Mouse (Mus musculus): Measurements from ENCODE around the gene Rnf43. TPM values are rescaled to one million over a fixed set of nuclear protein-coding genes. Genes with fewer than 3 reads are reported as not detected.

Gene Rnf43
- polyA plus RNA-seq, 1 experiment from 2014 or later: 1.9 TPM

DNA sequence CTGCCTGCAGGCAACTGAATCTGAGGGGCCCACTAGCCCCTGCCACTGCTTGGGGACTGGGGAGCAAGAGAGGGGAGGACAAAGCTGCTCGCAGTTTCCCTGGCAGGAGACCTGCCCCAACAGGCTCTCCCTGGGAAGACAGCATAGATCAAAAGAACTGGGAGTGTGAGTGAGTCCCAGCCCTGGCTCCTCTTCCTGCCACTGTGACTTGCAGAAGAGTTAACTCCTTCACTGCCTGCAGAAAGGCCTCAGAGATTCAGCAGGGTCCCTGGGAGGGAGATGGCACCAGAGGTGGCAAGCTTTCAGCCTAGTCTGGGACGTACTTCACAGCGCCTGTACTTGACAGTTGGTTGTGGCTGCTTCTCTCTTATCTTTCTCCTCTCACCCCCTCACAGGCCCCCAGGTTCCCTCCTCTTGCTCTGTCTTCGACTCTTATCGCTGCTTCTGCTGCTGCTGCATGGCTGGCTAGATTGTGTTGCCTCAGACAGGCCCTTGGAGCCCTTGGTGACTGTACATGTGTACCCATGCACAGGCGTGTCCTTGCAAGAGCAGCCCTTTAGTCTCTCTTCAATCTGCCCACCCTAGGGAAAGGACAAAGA lies 63.5 kb downstream of the Rnf43 start:
- no peaks in the 10 kb centered on the region for H3K36me3 ChIP-seq
- DNase-seq (ENCODE audit: low spot score): peak; percentile 56
- peak overlapping the region; percentile 74 for H3K27ac ChIP-seq
- H3K4me1 ChIP-seq: peaks cover 23% of the 10 kb centered on the region
- no peaks in the 10 kb centered on the region for H3K27me3 ChIP-seq (ENCODE audit: low read depth, poor library complexity, severe bottlenecking)
- H3K9me3 ChIP-seq (replicated peaks): no peaks in the 10 kb centered on the region
- 11% methylated on average over 6 of the region's 6 CpGs for WGBS
- peak overlapping the region; percentile 11; the same call in 1 of the 2 replicates for H3K4me3 ChIP-seq

DNA sequence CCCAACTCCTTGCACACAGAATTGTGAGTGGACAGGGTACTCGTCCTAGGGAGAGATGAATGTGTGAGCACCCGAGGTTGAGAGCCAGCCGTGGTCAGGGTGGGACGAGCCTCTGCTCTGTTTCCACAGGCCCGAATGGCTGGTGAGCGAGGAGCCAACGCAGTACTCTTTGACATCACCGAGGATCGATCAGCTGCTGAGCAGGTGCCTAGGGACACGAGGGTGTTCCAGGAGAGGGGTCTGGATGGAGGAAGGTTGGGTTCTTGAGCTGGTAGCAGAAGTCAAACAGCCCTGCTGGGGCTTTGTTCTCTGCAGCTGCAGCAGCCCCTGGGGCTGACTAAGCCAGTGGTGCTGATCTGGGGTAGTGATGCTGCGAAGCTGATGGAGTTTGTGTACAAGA lies 64.5 kb downstream of the Rnf43 start:
- Histone ChIP-seq H3K36me3 (no peaks in the 10 kb centered on the region), H3K9me3 (replicated peaks) (no peaks in the 10 kb centered on the region), H3K27me3 (ENCODE audit: low read depth, poor library complexity, severe bottlenecking) (no peaks in the 10 kb centered on the region), H3K27ac (peak overlapping the region; percentile 74), H3K4me1 (peaks cover 23% of the 10 kb centered on the region), H3K4me3 (no peak overlapping the region)
- 66% methylated on average over 11 of the region's 11 CpGs for WGBS
- no peak for DNase-seq (ENCODE audit: low spot score)

GRCm38 (mm10) chr11:87727471-87727870 lies 64.9 kb downstream of the Rnf43 start:
- H3K27ac ChIP-seq: peak overlapping the region; percentile 74
- no peak for DNase-seq (ENCODE audit: low spot score)

DNA sequence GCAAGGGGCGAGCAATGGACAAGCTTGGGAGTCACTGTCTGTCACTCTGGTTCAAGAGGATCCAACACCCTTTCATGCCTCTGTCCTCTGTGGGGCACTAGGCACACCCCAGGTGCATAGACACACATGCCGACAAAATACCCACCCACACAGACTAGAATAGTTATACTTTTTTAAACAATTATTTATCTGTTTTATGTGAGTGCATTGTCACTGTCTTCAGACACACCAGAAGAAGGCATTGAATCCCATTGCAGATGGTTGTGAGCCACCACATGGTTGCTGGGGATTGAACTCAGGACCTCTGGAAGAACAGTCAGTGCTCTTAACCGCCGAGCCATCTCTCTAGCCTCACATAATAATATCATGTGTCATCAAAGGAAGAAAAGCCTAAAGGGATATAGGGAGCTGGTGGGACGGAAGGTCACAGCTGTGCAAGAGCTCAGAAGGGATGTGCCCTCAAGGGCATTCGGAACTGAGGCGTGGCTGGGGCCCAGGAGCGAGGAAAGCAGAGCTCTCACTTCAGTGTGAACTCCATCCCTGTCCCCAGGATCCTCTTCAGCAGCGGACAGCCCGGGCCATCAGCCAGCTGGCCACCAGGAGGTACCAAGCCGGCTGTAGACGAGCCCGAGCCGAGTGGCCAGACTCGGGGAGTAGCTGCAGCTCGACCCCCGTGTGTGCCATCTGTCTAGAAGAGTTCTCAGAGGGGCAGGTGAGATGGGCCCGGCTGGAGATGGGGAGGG lies 66.5 kb downstream of the Rnf43 start:
- Histone ChIP-seq H3K36me3 (no peaks in the 10 kb centered on the region), H3K4me3 (no peak overlapping the region), H3K4me1 (peaks cover 27% of the 10 kb centered on the region), H3K27me3 (ENCODE audit: low read depth, poor library complexity, severe bottlenecking) (no peaks in the 10 kb centered on the region), H3K27ac (no peak overlapping the region), H3K9me3 (replicated peaks) (no peaks in the 10 kb centered on the region)
- DNase-seq (ENCODE audit: low spot score): no peak
- WGBS: 42% methylated on average over 18 of the region's 18 CpGs

More at GRCm38 (mm10) chr11:87727471-87727870, 64.9 kb downstream of the Rnf43 start:
- 59% methylated on average over 4 of the region's 4 CpGs for WGBS
- H3K9me3 ChIP-seq (replicated peaks): no peaks in the 10 kb centered on the region
- H3K4me1 ChIP-seq: peaks cover 23% of the 10 kb centered on the region
- H3K4me3 ChIP-seq: no peak overlapping the region
- H3K36me3 ChIP-seq: no peaks in the 10 kb centered on the region
- no peaks in the 10 kb centered on the region for H3K27me3 ChIP-seq (ENCODE audit: low read depth, poor library complexity, severe bottlenecking)

DNA sequence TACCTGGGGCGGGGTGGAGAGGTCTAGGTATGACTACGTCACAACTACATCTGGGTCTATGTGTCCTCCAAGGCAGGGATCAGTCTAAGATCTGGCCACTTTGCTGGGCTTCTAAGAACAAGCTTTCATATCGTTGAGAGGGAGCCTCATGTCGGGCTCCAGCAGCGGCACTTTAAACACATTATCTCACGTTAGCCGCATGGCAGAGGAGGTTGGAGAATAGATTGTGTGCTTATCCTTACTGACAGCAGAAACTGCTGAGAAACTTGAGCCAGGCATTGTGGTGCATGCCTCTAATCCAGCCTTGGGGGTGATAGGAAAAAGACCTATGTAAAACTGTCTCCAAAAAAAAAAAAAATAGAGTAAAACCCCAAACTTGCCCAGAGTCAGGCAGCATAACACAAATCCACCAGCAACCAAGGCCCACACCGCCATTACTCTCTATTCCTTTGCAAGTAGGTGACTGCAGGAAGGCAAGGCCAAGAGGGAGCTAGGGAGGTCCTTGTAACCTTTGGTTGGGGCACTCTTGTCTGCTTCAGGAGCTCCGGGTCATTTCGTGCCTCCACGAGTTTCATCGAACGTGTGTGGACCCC lies 67.2 kb downstream of the Rnf43 start:
- Histone ChIP-seq H3K4me3 (no peak overlapping the region), H3K36me3 (no peaks in the 10 kb centered on the region), H3K9me3 (replicated peaks) (no peaks in the 10 kb centered on the region), H3K27ac (no peak overlapping the region), H3K27me3 (ENCODE audit: low read depth, poor library complexity, severe bottlenecking) (no peaks in the 10 kb centered on the region), H3K4me1 (peaks cover 34% of the 10 kb centered on the region)
- 80% methylated on average over 13 of the region's 13 CpGs for WGBS
- no peak for DNase-seq (ENCODE audit: low spot score)

DNA sequence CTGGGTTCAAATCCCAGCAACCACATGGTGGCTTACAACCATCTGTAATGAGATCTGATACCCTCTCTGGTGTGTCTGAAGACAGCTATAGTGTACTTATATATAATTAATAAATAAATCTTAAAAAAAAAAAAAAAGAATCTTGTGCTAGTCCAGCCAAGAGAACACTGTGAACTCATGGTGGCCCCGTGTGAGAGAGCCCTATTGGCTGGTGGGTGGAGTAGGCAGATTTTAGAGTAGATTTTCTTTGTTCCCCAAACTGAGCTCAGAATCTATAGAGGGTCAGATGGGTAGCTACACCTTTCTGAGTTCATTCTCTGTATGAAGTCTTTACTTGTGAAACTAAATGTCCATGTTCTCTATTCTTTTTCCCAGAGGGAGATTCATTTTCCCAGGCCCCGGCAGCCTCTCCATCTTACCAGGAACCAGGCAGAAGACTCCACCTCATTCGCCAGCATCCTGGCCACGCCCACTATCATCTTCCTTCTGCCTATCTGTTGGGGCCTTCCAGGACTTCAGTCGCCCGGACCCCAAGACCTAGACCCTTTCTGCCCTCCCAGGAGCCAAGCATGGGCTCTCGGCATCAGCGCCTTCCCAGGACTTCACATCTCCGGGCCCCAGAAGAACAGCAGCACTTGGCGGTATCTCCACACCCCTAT lies 68.3 kb downstream of the Rnf43 start:
- H3K9me3 ChIP-seq (replicated peaks): no peaks in the 10 kb centered on the region
- H3K27ac ChIP-seq: 0 out of 2 replicates have a peak overlapping the region, but pooled peaks have one; percentile 16
- H3K36me3 ChIP-seq: no peaks in the 10 kb centered on the region
- WGBS: 77% methylated on average over 10 of the region's 10 CpGs
- H3K4me3 ChIP-seq: no peak overlapping the region
- no peaks in the 10 kb centered on the region for H3K27me3 ChIP-seq (ENCODE audit: low read depth, poor library complexity, severe bottlenecking)
- peaks cover 26% of the 10 kb centered on the region for H3K4me1 ChIP-seq
- no peak for DNase-seq (ENCODE audit: low spot score)

DNA sequence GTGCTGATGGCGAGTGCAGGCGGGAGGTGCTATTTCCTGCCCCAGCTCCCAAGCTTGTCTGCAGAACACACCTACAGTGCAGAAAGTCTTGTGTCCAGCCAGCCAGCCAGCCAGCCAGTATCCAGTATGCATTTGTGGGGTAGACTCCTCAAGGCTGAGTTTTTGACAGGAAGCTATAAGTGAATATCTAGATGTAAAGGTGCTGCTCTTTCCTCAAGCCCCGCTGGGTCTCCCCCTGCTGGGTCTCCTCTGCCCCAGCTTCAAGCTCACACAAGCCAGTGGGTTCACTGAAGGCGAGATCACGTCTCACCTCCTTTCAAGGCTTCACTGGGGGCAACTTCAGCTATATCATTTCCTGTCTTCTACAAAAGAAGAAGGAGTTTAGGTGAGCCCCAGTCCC lies 71.8 kb downstream of the Rnf43 start:
- Histone ChIP-seq H3K9me3 (replicated peaks) (no peaks in the 10 kb centered on the region), H3K4me1 (peaks cover 24% of the 10 kb centered on the region), H3K27me3 (ENCODE audit: low read depth, poor library complexity, severe bottlenecking) (no peaks in the 10 kb centered on the region), H3K36me3 (peaks cover 2% of the 10 kb centered on the region), H3K4me3 (peak overlapping the region; percentile 23; the same call in 1 of the 2 replicates), H3K27ac (peak overlapping the region; percentile 76)
- WGBS: 66% methylated on average over 5 of the region's 5 CpGs
- no peak for DNase-seq (ENCODE audit: low spot score)

GRCm38 (mm10) chr11:87735691-87736090 lies 73.2 kb downstream of the Rnf43 start:
- Histone ChIP-seq H3K36me3 (peaks cover 15% of the 10 kb centered on the region), H3K4me1 (peaks cover 24% of the 10 kb centered on the region), H3K9me3 (replicated peaks) (no peaks in the 10 kb centered on the region), H3K27me3 (ENCODE audit: low read depth, poor library complexity, severe bottlenecking) (no peaks in the 10 kb centered on the region), H3K27ac (no peak overlapping the region), H3K4me3 (no peak overlapping the region)
- WGBS: 70% methylated on average over 6 of the region's 6 CpGs
- no peak for DNase-seq (ENCODE audit: low spot score)

DNA sequence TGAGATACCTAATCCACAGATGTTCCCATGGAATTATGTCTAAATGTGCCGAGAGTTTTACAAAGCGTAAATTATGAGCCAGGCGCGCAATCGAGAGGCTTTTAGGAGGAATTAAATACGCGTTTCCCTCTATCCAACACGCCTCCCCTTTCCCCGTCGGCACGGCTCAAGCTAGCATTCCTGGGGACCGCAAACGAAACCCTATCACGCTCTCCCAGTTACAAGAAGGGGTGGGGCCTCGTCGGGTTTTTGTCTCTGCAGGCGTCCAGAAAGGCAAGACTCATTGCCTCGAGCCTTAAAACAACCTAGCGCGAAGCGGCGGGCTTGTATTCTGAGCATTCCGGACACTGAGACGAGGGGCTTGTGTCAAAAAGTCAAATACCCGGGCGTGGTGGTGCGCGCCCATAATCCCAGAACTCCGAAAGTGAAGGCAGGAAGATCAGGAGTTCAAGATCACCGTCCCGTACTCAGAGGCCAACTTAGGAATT lies 74.2 kb downstream of the Rnf43 start:
- Histone ChIP-seq H3K9me3 (replicated peaks) (no peaks in the 10 kb centered on the region), H3K27me3 (ENCODE audit: low read depth, poor library complexity, severe bottlenecking) (no peaks in the 10 kb centered on the region), H3K36me3 (peaks cover 25% of the 10 kb centered on the region), H3K4me3 (peak overlapping the region; percentile 90), H3K4me1 (peaks cover 24% of the 10 kb centered on the region), H3K27ac (peak overlapping the region; percentile 92)
- DNase-seq (ENCODE audit: low spot score): peak; percentile 75
- WGBS: 4% methylated on average over 31 of the region's 31 CpGs

DNA sequence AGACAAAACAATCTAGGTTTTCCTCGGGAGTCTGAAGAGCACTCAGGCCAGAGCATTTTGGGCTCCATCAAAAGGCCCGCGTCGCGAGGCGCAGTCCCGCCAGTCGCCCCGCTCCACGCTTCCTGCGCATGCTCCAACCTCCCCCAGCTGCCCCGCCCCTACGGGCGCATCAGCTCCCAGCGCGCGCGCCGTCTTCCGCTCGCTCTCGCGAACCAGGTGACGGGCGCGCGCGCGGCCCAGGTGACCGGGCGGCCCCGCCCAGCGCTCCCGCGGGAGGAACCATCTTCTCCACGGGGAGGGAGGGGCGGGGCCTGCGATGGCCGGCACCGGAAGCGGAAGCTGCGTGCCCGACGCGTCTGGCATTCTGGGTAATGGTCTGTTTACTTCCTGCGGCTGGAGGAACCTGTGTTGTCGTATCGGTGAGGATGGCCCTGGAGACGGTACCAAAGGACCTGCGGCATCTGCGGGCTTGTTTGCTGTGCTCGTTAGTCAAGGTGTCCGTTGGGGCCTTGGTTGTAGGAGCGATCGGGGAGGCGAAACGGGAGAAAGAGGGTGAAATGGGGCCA lies 74.7 kb downstream of the Rnf43 start, which contains the start of gene Supt4a:
Supt4a (plus strand) TSS at position 378 of the 566 bp plus-strand sequence.
- H3K4me1 ChIP-seq: peaks cover 24% of the 10 kb centered on the region
- H3K27me3 ChIP-seq (ENCODE audit: low read depth, poor library complexity, severe bottlenecking): no peaks in the 10 kb centered on the region
- H3K4me3 ChIP-seq: peak within 1 kb of the TSS; percentile 90
- under 1% methylated on average over 43 of the region's 57 CpGs for WGBS
- no peaks in the 10 kb centered on the region for H3K9me3 ChIP-seq (replicated peaks)
- H3K27ac ChIP-seq: peak within 1 kb of the TSS; percentile 92
- peak; percentile 98 for DNase-seq (ENCODE audit: low spot score)
- H3K36me3 ChIP-seq: peaks cover 31% of the 10 kb centered on the region

DNA sequence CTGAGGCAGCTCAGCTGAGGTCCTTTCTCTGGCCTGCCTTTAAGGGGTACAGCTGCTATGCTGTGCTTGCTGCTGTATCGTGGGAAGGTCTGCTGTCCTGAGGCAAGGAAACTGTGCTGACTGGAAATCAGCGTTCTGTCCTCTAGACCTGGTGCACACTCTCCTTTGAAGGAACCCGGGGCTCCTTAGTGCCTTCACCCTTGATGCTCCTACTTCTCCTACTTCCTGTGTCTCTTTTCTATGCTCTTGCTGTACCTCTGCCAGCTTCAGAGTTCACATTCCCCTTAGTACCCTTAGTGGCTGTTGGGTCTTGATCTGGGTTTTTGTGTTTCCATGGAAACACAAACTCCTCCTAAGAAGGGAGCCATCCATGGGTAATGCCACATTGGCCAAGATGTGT lies 81.2 kb downstream of the Rnf43 start:
- Histone ChIP-seq H3K27ac (no peak overlapping the region), H3K4me1 (peaks cover 1% of the 10 kb centered on the region), H3K27me3 (ENCODE audit: low read depth, poor library complexity, severe bottlenecking) (no peaks in the 10 kb centered on the region), H3K36me3 (peaks cover 65% of the 10 kb centered on the region), H3K9me3 (replicated peaks) (no peaks in the 10 kb centered on the region), H3K4me3 (no peak overlapping the region)
- 93% methylated on average over 3 of the region's 3 CpGs for WGBS
- DNase-seq (ENCODE audit: low spot score): no peak

DNA sequence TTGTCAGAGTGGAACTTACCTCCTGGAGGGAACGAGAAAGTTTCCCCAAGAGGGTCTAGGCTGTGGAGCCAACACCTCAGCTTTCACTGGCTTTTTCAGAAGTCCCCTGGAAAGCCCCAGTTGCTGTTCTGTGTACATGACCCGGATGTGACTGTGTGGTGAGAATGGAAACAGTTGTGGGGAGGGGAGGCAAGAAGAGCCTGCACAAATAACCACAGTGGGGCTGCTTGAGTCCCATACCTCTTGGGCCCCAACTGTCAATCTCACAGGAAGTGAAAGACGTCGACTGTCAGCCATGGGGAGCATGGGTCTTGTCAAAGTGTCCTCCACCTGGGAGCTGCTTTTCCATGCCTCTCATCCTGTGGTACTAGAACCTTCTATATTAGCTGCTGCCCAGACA lies 82.4 kb downstream of the Rnf43 start:
- Histone ChIP-seq H3K36me3 (peaks cover 57% of the 10 kb centered on the region), H3K9me3 (replicated peaks) (no peaks in the 10 kb centered on the region), H3K4me3 (no peak overlapping the region), H3K4me1 (peaks cover 10% of the 10 kb centered on the region), H3K27me3 (ENCODE audit: low read depth, poor library complexity, severe bottlenecking) (no peaks in the 10 kb centered on the region), H3K27ac (no peak overlapping the region)
- no peak for DNase-seq (ENCODE audit: low spot score)
- WGBS: 85% methylated on average over 4 of the region's 4 CpGs
